Mouse (Mus musculus) midbrain, postnatal 0 days (tissue): ENCODE data around the gene Rb1. TPM values are rescaled to one million over a fixed set of nuclear protein-coding genes. Genes with fewer than 3 reads are reported as not detected.
A peak's percentile ranks its signal among the peaks of the same experiment; 100 is the strongest.

Experiments
- ATAC-seq: fragments of 200-750 bp; cut with Nextera tagmentation; 2 replicates; pipeline ENCODE4 v1.8.0; 2017; ENCODE audit warnings: moderate number of reproducible peaks, mild to moderate bottlenecking, moderate TSS enrichment, moderate library complexity; ENCODE audit not compliant: low FRiP score
- DNase-seq: peaks from one replicate; pipeline ENCODE4 v3.0.0-alpha.2; 2015; ENCODE audit warnings: low spot score
- H3K27ac ChIP-seq: fragments of 300-500 bp; sonication (generic); 2 replicates; pipeline ENCODE4 v1.5.1; 2014; ENCODE audit warnings: low read depth, mild to moderate bottlenecking, low read length, mixed read lengths
- H3K27me3 ChIP-seq: fragments of 300-500 bp; sonication (generic); 2 replicates; pipeline ENCODE4 v1.6.1; 2014; ENCODE audit warnings: low read length, control low read depth, mixed read lengths; ENCODE audit not compliant: insufficient read depth
- H3K36me3 ChIP-seq: fragments of 300-500 bp; sonication (generic); 2 replicates; pipeline ENCODE4 v1.6.1; 2014; ENCODE audit warnings: low read length, control low read depth, mixed read lengths; ENCODE audit not compliant: insufficient read depth
- H3K4me1 ChIP-seq: fragments of 300-500 bp; sonication (generic); 2 replicates; pipeline ENCODE4 v1.6.1; 2014; ENCODE audit warnings: mild to moderate bottlenecking, control low read depth, antibody characterized with exemption, low read length, mixed read lengths; ENCODE audit not compliant: insufficient read depth
- H3K4me2 ChIP-seq: fragments of 300-500 bp; sonication (generic); 2 replicates; pipeline ENCODE4 v1.6.1; 2014; ENCODE audit warnings: low read depth, mild to moderate bottlenecking, low read length, mixed read lengths; ENCODE audit not compliant: poor library complexity, severe bottlenecking
- H3K4me3 ChIP-seq: fragments of 300-500 bp; sonication (generic); 2 replicates; pipeline ENCODE4 v1.5.1; 2014; ENCODE audit warnings: low read depth, mild to moderate bottlenecking, low read length, moderate library complexity
- H3K9ac ChIP-seq: fragments of 300-500 bp; sonication (generic); replicated peaks from 2 replicates; pipeline ENCODE4 v1.6.1; 2014; ENCODE audit warnings: mild to moderate bottlenecking, low read length, moderate library complexity, mixed read lengths; ENCODE audit not compliant: poor library complexity, severe bottlenecking
- H3K9me3 ChIP-seq: fragments of 300-500 bp; sonication (generic); 2 replicates; pipeline ENCODE4 v1.6.1; 2016; ENCODE audit warnings: low read length, control low read depth
- CTCF ChIP-seq: IDR thresholded peaks from 2 replicates; pipeline ENCODE4 v1.5.1; 2016; ENCODE audit warnings: antibody characterized with exemption, mild to moderate bottlenecking
- WGBS: fragments of 180-500 bp; shearing (Covaris S2); extraction: QIAGEN DNeasy Blood & Tissue Kit; methylation state at CpG from one replicate; pipeline ENCODE4 v1.1.7; 2014; 5-methylcytosine and 5-hydroxymethylcytosine counted together
- polyA plus RNA-seq: library from polyadenylated mRNA; unstranded; fragments of >200 nt; fragmentation: Nextera tagmentation; extraction: Ambion mirVana; gene quantifications from 2 replicates; pipeline ENCODE4 v1.2.1, GENCODE M21; 2015
- total RNA-seq: library from RNA; depleted of rRNA; stranded (reverse); fragments of >200 nt; gene quantifications from 2 replicates; pipeline ENCODE4 v1.2.3, GENCODE M21; 2014

The Rb1 gene
- total and polyA plus RNA-seq, 2 experiments from 2014 or later = 17.3 to 32.7 TPM

- 90% methylated on average over 4 of the region's 4 CpGs for WGBS
- no peak for ATAC-seq
- H3K9me3 ChIP-seq = no peaks in the 10 kb centered on the region
Measured at GRCm38 (mm10) chr14:73345614-73346013, 20.0 kb upstream of the Rb1 start.

DNA sequence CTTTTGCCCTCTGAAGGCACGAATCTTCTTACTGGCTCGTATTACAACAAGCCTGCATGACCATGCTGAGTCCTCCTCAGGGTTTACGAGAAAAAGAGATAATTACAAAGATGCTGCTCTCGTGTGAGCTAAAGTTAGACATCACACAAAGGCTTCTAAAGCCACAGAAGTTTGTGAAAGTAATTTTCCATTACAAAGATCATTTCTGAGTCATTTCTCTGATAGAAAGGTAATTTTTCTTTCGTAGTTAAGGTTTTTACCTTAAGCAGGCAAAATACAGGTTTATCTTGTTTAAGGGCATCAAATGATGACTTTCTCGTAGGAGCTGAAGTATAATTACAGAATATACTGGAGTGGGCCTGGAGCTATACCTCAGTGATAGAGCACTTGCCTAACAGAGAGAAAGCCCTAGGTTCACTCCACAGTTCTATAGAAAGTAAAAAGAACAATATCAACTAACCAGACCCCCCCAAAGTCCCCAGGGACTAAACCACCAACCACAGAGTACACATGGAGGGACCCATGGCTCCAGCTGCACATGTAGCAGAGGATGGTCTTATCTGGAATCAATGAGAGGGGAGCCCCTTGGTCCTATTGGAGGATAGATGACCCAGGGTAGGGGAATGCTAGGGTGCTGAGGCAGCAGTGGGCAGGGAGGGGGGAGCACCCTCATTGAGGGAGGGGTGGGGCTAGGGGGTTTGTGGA, 14.6 kb upstream of the Rb1 start:
- ATAC-seq (no peak), DNase-seq (no peak)
- H3K4me2 ChIP-seq = no peak overlapping the region
- WGBS = 65% methylated on average over 6 of the region's 6 CpGs
- H3K4me3 ChIP-seq = no peak overlapping the region
- H3K4me1 ChIP-seq = no peaks in the 10 kb centered on the region
- H3K9ac ChIP-seq = no peak overlapping the region
- no peak for TF ChIP-seq CTCF
- H3K36me3 ChIP-seq = no peaks in the 10 kb centered on the region
- H3K27ac ChIP-seq = no peak overlapping the region
- no peaks in the 10 kb centered on the region for H3K9me3 ChIP-seq
- no peaks in the 10 kb centered on the region for H3K27me3 ChIP-seq

More at GRCm38 (mm10) chr14:73345614-73346013, 20.0 kb upstream of the Rb1 start:
- H3K4me1 ChIP-seq = no peaks in the 10 kb centered on the region
- peak; percentile 12 for DNase-seq
- TF ChIP-seq CTCF = peak; percentile 6; the same call in 1 of the 2 replicates
- H3K27ac ChIP-seq = no peak overlapping the region
- no peak overlapping the region for H3K4me3 ChIP-seq
- H3K27me3 ChIP-seq = no peaks in the 10 kb centered on the region
- no peak overlapping the region for H3K4me2 ChIP-seq
- no peak overlapping the region for H3K9ac ChIP-seq
- H3K36me3 ChIP-seq = no peaks in the 10 kb centered on the region

DNA sequence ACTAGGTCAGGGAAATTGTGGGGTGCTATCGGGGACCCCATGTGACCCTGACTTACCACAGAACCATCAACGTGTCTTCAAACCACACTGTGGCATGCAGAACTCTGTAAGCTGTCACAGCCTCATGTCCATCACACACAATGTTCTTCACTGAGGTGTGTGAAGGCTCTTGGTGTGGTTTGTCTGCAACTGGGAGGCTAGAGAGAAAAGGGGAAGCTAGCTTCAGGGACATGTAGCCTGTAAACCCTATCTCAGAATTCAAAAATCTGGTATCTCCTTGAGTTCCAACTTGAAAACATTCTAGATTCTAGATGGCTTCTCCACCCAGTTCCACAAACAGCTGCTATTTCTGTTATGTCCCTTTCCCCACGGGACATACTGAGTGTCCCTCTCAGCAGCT, 14.0 kb upstream of the Rb1 start:
- WGBS = 86% methylated on average over 3 of the region's 3 CpGs
- Histone ChIP-seq H3K27me3 (no peaks in the 10 kb centered on the region), H3K36me3 (no peaks in the 10 kb centered on the region), H3K9ac (no peak overlapping the region), H3K4me3 (no peak overlapping the region), H3K4me1 (no peaks in the 10 kb centered on the region), H3K4me2 (no peak overlapping the region), H3K27ac (no peak overlapping the region), H3K9me3 (no peaks in the 10 kb centered on the region)
- TF ChIP-seq CTCF = no peak
- DNase-seq (no peak), ATAC-seq (no peak)

DNA sequence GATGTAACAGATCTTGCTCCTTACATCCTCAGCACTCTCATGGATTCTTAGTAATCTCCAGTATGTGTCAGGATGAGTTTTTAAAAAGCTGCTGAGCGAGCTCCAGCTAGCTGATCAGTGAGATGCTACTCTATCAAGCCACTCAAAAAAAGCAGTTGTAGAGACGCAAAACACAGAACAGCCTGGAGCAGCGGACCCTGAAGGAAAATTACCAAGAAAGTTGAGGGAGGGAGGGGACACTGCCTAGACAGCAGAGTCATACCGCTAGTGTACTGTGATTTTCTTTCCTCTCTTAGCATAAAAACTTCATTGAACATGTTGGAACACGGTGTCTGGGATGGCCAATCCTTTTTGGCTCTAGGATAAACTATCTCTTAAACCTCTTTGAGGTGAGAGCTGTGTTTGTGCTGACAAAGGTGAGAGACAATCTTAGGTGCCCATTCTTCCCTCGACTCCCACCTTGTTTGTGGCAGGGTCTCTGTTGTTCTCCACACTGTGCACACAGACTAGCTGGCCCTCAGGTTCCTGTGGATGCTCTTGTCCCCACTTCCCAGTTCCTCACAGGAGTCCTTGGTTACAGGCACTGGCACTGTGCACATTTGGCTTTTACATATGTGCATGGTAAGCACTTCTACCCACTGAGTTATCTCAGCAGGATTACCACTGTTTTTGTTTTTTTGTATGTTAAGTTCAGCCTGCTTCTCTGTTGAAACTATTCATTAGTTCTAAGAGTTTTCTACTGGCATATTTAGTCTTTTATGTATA, 10.9 kb upstream of the Rb1 start:
- no peak for ATAC-seq

GRCm38 (mm10) chr14:73334926-73335805, 9.5 kb upstream of the Rb1 start:
- no peak overlapping the region for H3K4me3 ChIP-seq
- no peak overlapping the region for H3K9ac ChIP-seq
- no peaks in the 10 kb centered on the region for H3K27me3 ChIP-seq
- no peak overlapping the region for H3K27ac ChIP-seq
- H3K4me2 ChIP-seq = no peak overlapping the region
- DNase-seq (no peak), ATAC-seq (no peak)
- H3K9me3 ChIP-seq = no peaks in the 10 kb centered on the region
- H3K36me3 ChIP-seq = no peaks in the 10 kb centered on the region
- no peaks in the 10 kb centered on the region for H3K4me1 ChIP-seq
- no peak for TF ChIP-seq CTCF
- WGBS = 58% methylated on average over 22 of the region's 22 CpGs

More for the DNA sequence above, 10.9 kb upstream of the Rb1 start:
- TF ChIP-seq CTCF = no peak
- Histone ChIP-seq H3K4me3 (no peak overlapping the region), H3K27ac (no peak overlapping the region), H3K4me2 (no peak overlapping the region), H3K9ac (no peak overlapping the region), H3K9me3 (no peaks in the 10 kb centered on the region), H3K27me3 (no peaks in the 10 kb centered on the region), H3K36me3 (no peaks in the 10 kb centered on the region), H3K4me1 (no peaks in the 10 kb centered on the region)
- 82% methylated on average over 6 of the region's 6 CpGs for WGBS
- no peak for DNase-seq
